Mouse (Mus musculus) CH12.LX (cell line): ENCODE data around the gene Ak8.

Source experiments
- CTCF ChIP-seq, 2 experiments: IDR thresholded peaks in 1 of 2; conservative IDR thresholded peaks in 1 of 2; 2 replicates each; pipeline ENCODE4 v1.5.1; 2011 to 2012; ENCODE audit warnings: low read depth in 2 of 2, low read length in 2 of 2, improper control_type of control experiment in 1 of 2, inconsistent platforms in 1 of 2, mild to moderate bottlenecking in 1 of 2, moderate library complexity in 1 of 2
- POLR2A ChIP-seq: IDR thresholded peaks from 2 replicates; pipeline ENCODE4 v1.6.1; 2011; ENCODE audit warnings: low read depth, mild to moderate bottlenecking, improper control_type of control experiment, low read length
- SMC3 ChIP-seq: IDR thresholded peaks from 2 replicates; pipeline ENCODE4 v1.6.1; 2011; ENCODE audit warnings: low read depth, low read length, improper control_type of control experiment
- USF1 ChIP-seq: IDR thresholded peaks from 2 replicates; pipeline ENCODE4 v1.6.1; 2014; ENCODE audit warnings: low read depth, mild to moderate bottlenecking, inconsistent platforms, low read length, improper control_type of control experiment

GRCm38 (mm10) chr2:28859303-28859702, 159.3 kb downstream of the Ak8 start:
- TF ChIP-seq CTCF (conservative IDR thresholded peaks at IDR 0.05 in 1 of 2, IDR thresholded peaks at IDR 0.05 in 1 of 2; ENCODE audit: low read depth in 2 of 2, low read length in 2 of 2) (no peak), USF1 (no peak), POLR2A (no peak), SMC3 (no peak)
